ENCODE assay signal across 10 mouse cellular contexts in the genomic region with DNA sequence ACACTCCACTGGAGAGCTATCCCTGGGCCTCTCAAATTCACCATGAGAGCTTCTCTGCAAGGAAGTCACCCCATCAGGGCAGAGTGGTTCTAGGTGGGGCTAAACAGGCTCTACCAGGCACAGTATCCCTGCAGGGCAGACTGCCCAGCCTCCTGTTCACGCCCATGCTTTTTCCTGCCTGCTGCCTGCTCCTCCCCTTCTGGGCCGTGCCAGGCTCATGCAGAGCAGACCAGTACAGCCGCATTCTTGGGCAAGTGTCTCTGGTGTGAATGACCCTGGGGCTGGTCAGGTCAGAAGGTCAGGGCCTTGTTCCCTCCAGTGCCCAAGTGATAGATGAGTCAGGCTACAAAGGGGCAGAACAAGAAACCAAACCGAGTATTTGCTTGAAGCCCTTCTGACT. TPM values are rescaled to one million over a fixed set of nuclear protein-coding genes. Genes with fewer than 3 reads are reported as not detected.
A peak's percentile ranks its signal among the peaks of the same experiment; 100 is the strongest.
DNase-seq lines count a peak whose midpoint lies in the region; ATAC-seq lines count a peak whose summit lies in the region.
"Had no signal": no experiment of that assay in that cellular context is flagged by ENCODE, and none has a peak within 500 bp of the region (broad histone marks: within the 10 kb centered on the region; RNA-seq: fewer than 3 reads in every experiment).

No protein-coding gene starts in this region.

- no peak overlapping the region for H3K9ac ChIP-seq in kidney, embryonic 16.5 days (replicated peaks; ENCODE audit: low read length)

- peak; percentile 46 for DNase-seq in layer of hippocampus, adult 9-11 months
- no peak for DNase-seq in layer of hippocampus, adult 9-10 months (ENCODE audit: low spot score)
- DNase-seq in gastrocnemius, postnatal 14 days, result peak; percentile 42
- peak; percentile 64 for DNase-seq in ovary, postnatal 36 days (ENCODE audit: low spot score)
- no peak for DNase-seq in thymus, postnatal 4 days
- no peak for DNase-seq in spleen, postnatal 14 days (ENCODE audit: low spot score in 2 of 2)
- no peak for DNase-seq in left cerebral cortex, adult 11 months (ENCODE audit: low spot score)

- H3K9me3 ChIP-seq in kidney, embryonic 16.5 days (ENCODE audit: low read length), result no peaks in the 10 kb centered on the region
- H3K9me3 ChIP-seq: G1E; megakaryocyte, embryonic 14.5 days had no signal

- peak; percentile 60 for ATAC-seq in kidney, embryonic 16.5 days (ENCODE audit: low FRiP score, low TSS enrichment)

- WGBS in kidney, embryonic 16.5 days, result 10% methylated on average over 4 of the region's 4 CpGs

- no peak overlapping the region for H3K4me3 ChIP-seq in kidney, embryonic 16.5 days (ENCODE audit: low read length)
- H3K4me3 ChIP-seq: megakaryocyte, embryonic 14.5 days had no signal

- peaks cover 31% of the 10 kb centered on the region for H3K27me3 ChIP-seq in kidney, embryonic 16.5 days (ENCODE audit: insufficient read depth, low read length)

- no peak overlapping the region for H3K4me2 ChIP-seq in kidney, embryonic 16.5 days (replicated peaks; ENCODE audit: low read depth, low read length)

- H3K36me3 ChIP-seq in kidney, embryonic 16.5 days (ENCODE audit: insufficient read depth, low read length), result no peaks in the 10 kb centered on the region
- H3K36me3 ChIP-seq: G1E had no signal

- H3K27ac ChIP-seq in kidney, embryonic 16.5 days (ENCODE audit: low read length), result peak overlapping the region; percentile 40; the same call in 1 of the 2 replicates

- H3K4me1 ChIP-seq in kidney, embryonic 16.5 days (ENCODE audit: insufficient read depth, low read length), result peaks cover 25% of the 10 kb centered on the region; the same call in 1 of the 2 replicates

- intact Hi-C loops in gastrocnemius, postnatal 14 days (cut with DNase I; ENCODE audit: low total_unique reads), result no loop called here

RNA-seq across cellular contexts. Expression of a gene that starts 4.3 kb away (rescaled TPM):
- under 1 TPM; 0.27 to 0.43 TPM for total RNA-seq in gastrocnemius, postnatal 14 days (2021)
- 3.2 and 3.4 TPM in 2 replicates for polyA plus RNA-seq in kidney, embryonic 16.5 days (2015; fragmentation: Nextera tagmentation; extraction: Ambion mirVana)
- polyA plus RNA-seq: G1E had no signal

RNA-seq across cellular contexts. Expression of a gene that starts 10.4 kb away (rescaled TPM):
- 10 to 100 TPM in 1 of 2 experiments, 1 to 10 TPM in 1; 7.4 to 11.3 TPM for total RNA-seq in gastrocnemius, postnatal 14 days (2021)
- polyA plus RNA-seq in kidney, embryonic 16.5 days (2015; fragmentation: Nextera tagmentation; extraction: Ambion mirVana), result 0.06 and 0.09 TPM in 2 replicates
- polyA plus RNA-seq: G1E had no signal

Comparison
In these comparisons a context has a peak if more than half of its experiments do, and no peak if none do; other contexts are left out.
1. DNase-seq: peak in layer of hippocampus, adult 9-11 months (single experiment), gastrocnemius, postnatal 14 days (single experiment) and ovary, postnatal 36 days (single experiment); none in layer of hippocampus, adult 9-10 months (single experiment), thymus, postnatal 4 days (single experiment), spleen, postnatal 14 days (0 of 2) and left cerebral cortex, adult 11 months (single experiment).